Mouse (Mus musculus) thymus, adult 2 months (tissue): ENCODE measurements around the gene Lhfpl2.

Experiments used
- CTCF ChIP-seq: fragments of 200-500 bp; IDR thresholded peaks from 2 replicates; pipeline ENCODE4 v1.5.1; 2012; ENCODE audit warnings: mild to moderate bottlenecking, control low read depth, low read length, moderate library complexity, borderline replicate concordance; ENCODE audit not compliant: control insufficient read depth, poor library complexity, insufficient read depth; ENCODE audit errors: extremely low read depth
- POLR2A ChIP-seq: fragments of 200-500 bp; IDR thresholded peaks from 2 replicates; pipeline ENCODE4 v1.6.1; 2012; ENCODE audit warnings: mild to moderate bottlenecking, low read length, control low read depth, moderate library complexity; ENCODE audit not compliant: control insufficient read depth, poor library complexity, insufficient read depth; ENCODE audit errors: extremely low read depth

- no peak for TF ChIP-seq CTCF
- no peak for TF ChIP-seq POLR2A
Measured at GRCm38 (mm10) chr13:94144451-94144850, 86.9 kb downstream of the Lhfpl2 start.
